Mouse (Mus musculus) cerebellum, adult 18-20 months (tissue): ENCODE data around the gene Dhx34.
"Not testable (repeated sequence)": the region's sequence is repeated elsewhere in the genome, so short reads cannot be mapped to it uniquely, and the experiment has no call there.

Experiments
- DNase-seq, 2 experiments: peaks; one replicate each; pipeline ENCODE4 v3.0.0; 2021

Gene Dhx34

DNA sequence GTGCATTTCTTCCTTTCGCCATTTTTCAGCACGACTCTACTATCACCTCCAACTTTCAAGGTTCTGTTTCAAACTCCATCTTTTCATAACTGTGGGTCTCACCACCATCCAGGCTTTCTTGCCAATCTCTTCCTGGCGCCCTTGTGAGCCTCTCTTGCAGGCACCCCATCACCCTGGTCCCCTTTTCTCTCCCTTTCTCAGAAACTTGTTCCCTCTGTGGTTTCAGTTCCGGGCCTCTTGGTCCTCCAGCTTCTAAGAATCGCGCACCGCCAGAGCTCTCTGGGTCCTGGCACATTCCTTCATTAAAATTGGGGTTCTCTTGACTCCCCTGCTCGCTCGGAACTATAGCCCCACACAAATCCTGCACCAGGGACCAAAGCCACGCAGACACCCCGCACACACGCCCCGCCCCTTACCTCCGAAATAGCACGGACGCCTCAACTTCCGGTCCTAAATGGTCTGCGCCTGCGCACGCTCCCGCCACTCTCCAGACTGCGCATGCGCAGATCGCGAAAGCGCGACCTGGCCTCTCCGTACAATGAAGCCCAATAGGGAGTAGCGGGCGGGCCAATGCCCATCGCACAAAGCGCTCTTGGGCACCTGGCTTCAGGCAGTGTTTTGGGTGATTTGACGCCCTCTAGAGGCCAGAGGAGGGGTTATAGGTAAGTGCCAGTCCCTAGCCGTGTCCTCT is at the start of gene Dhx34:
Gene Dhx34 (minus strand): TSS at position 456 of the 691 bp plus-strand sequence.
- peak; percentile 95 to 99 for DNase-seq

DNA sequence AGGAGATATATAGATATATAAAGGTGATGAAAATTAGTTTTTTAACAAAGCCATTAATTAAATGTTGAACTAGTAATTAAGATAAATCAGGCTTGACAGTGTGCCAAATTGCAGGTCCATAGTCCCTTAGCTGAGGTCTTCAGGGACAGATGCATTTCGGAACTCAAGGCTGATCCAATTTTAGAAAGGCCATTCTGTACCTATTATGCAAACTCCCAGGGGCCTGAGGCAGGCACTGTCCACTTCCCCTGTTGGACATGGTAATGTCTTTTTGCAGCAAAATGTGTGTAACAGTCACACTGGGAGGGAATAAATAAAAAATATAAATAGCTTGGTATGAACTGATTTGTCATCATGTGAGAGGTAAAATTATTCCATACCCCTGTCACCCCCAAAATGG is 49.3 kb upstream of the Dhx34 start:
- DNase-seq: peak in 1 of 2 experiments; percentile 22

DNA sequence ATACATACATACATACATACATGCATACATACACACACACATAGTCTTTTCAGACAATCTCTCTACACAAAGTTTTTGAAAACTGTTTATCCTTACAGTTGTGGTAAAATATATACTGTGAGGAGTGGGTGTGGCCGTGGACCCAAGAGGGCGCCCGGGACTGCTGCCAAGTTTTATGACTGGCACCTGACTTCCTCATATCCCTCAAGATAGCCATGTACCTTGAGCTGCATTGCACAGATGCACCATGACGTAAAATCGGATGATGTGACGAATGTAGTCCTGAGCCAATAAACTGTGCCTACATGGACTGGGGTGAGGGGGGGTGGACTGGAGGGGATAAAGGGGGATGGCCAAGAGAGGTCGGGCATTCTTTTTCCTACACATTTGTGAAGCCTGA is 44.8 kb upstream of the Dhx34 start:
- DNase-seq: not testable (repeated sequence)

- DNase-seq: no peak
These were observed 44.0 kb upstream of the Dhx34 start for GRCm38 (mm10) chr7:16265856-16266255.

- DNase-seq: no peak
These were observed 42.0 kb upstream of the Dhx34 start for GRCm38 (mm10) chr7:16263843-16264242.

- DNase-seq: peak; percentile 81 to 87
These were observed 41.4 kb upstream of the Dhx34 start for GRCm38 (mm10) chr7:16263015-16263787.

- DNase-seq: no peak
These were observed 39.3 kb upstream of the Dhx34 start for GRCm38 (mm10) chr7:16261097-16261496.

DNA sequence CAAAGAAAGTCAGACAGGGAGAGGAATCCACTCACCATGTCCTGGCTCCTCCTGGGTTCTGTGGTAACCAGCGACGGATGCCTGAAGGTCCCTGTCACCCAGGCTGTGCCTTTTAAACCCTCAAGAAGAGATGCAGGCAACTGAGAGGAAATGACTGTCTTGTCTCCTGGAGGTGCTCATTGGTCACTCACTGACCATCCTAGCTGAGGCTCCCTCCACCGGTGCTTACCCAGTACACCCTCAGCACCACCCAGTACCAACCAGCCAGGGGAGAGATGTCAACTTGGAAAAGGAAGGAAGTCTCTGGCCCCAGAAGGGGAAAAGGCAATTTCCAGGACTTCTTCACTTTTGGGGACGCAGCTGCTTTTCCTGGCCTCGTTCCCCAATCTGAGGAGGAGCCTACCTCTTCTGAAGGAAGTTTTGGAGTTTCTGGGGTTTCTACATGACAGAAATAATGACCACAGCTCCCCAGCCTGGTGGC is 37.3 kb upstream of the Dhx34 start, which contains the start of gene C5ar1:
Gene C5ar1 (minus strand): TSS at position 431 of the 481 bp plus-strand sequence.
- no peak for DNase-seq

GRCm38 (mm10) chr7:16257830-16258229 is 36.0 kb upstream of the Dhx34 start:
- DNase-seq: no peak

GRCm38 (mm10) chr7:16255963-16256362 is 34.1 kb upstream of the Dhx34 start:
- not testable (repeated sequence) for DNase-seq

DNA sequence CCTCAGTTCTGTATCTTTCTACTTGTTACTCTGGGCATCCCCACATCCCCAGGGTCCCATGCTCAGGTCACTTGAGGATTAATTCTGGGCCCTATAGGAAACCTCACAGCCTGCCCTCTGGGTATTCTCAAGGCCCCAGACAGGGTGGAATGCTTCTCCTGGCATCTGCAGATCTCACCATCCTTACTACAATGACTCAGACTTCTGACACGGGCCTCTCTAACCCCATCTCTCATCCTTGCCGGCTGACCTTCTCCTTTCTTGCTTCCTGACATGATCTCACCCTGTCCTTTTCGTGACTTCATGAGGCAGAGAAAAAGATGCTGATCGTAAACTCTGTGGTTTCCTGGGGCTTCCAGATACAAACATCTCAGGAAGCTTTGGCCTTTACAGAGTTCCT is 32.4 kb upstream of the Dhx34 start:
- no peak for DNase-seq

GRCm38 (mm10) chr7:16250687-16251086 is 28.9 kb upstream of the Dhx34 start:
- DNase-seq: no peak

DNA sequence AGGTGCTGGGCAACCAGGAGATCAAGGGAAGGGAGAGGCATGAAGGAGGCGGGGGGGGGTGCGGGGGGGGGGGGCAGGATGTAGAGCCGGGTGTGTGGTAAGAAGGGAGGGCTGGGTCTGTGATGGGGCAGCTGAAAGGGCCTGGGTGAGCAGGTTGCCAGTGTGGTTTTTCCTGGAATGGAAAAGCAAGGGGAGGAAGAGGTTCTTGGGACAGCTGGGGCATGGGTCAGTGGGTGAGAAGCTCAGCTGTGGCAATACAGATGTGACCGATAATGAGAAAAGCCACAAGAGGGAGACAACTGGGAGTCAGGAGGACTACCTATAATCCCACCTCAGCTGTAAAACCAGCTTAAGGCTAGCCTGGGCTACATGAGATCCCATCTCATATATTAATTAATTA is 24.1 kb upstream of the Dhx34 start:
- DNase-seq: no peak

DNA sequence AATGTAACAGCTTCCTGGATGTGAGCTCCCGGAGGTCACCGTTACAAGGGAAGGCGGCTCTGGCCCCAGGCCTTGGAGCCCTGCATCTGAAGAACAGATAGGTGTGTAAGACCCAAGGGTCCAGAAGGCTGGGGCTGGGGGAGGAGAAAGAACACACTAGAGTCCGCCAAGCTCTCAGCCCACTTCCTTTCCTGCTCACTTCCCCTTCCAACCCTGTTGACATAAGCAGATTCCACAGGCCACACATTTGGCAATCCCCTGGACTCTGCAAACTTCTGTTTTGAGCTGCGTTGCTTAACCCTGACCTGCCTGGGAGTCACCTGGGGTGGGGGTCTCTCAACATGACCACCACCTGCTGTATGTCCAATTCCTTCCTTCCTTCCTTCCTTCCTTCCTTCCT is 22.2 kb upstream of the Dhx34 start, which contains the start of gene C5ar2:
Gene C5ar2 (minus strand): TSS at position 88 of the 400 bp plus-strand sequence.
- no peak for DNase-seq

DNA sequence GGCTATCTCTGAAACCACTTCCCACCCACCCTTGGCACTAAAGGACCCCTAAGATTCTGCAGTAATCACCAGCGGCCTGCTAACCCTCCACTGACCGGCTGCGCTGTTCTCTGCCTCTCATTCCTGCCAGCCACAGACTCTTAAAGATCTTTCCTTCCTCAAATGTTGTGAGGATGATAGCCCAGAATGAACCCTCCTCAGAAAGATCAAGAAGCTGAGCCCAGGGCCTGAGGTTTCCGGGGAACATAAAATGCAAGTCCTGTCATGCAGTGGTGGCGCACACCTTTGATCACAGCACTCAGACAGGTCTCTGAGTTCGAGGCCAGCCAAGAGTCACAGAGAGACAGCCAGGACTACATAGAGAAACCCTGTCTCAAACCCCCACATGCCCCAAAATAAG is 20.4 kb upstream of the Dhx34 start:
- DNase-seq: no peak

GRCm38 (mm10) chr7:16241787-16242186 is 19.9 kb upstream of the Dhx34 start:
- DNase-seq: no peak

GRCm38 (mm10) chr7:16240978-16241303 is 19.1 kb upstream of the Dhx34 start:
- no peak for DNase-seq

DNA sequence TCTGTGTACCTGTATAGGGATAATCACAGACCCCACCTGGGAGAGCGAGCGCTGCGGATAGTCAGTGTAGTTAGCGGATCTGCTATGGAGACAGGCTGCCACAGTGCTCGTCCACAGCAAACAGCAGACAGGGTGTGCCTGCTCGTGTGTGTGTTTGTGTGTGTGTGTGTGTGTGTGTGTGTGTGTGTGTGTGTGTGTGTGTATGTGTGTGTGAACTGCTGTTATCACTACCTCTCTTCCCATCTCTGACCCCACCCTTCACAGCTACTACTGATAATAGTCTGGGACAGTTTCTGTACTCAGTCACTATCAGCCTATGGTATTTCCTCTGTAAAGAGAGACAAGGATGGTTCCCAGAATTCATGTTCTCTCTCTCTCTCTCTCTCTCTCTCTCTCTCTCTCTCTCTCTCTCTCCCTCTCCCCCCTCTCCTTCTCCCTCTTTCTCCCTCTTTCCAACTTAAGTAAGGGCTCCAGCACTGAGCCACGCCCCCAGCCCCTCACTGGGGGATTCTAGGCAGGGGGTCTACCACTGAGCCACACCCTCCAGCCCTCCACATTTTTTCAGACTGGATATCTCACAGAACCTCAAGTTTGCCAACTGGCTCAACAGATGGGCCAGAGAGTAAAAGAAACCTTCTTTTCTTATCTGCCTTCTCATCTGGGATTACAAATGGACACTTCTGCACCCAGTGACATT is 18.6 kb upstream of the Dhx34 start:
- DNase-seq: no peak

DNA sequence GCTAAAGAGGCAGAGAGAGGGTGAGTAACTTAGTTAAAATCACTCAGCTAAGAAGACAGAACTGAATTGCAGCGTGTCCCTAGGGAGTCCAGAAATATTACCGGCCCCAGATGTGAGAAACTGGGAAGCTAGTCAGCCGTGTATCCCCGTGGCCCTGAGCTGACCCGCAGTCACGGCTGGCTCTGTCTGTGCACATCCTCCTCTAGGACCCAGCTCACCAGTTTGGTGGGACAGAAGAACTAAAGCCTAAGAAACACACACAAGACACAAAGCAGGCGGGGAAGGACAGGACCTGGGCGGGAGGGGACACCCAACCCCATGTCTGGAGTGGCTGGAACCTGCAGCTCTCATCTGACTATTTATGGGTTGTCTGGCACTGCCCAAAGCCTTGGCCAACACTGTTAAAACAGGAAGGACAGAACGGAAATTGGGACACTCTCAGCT is 17.7 kb upstream of the Dhx34 start:
- DNase-seq: peak; percentile 64 to 80

DNA sequence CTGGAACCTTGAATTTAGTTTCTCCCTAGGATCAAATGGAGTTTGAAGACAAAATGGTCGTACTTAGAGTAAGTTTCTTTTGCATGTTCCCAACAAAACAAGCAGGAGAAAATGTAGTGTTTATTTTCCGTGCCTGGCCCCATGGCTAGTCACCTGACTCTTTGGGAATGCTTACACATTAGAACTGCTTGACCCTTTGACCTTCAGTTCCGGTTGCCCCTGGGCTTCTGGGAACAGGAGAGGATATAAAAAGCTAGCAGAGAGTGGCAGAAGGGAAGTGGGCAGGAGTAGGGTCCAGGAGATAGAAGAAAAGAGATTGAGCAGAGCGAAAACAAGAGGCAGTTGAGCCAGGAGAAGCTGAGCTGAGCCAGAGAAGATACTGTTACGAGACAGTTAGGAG is 8.0 kb upstream of the Dhx34 start:
- no peak for DNase-seq

DNA sequence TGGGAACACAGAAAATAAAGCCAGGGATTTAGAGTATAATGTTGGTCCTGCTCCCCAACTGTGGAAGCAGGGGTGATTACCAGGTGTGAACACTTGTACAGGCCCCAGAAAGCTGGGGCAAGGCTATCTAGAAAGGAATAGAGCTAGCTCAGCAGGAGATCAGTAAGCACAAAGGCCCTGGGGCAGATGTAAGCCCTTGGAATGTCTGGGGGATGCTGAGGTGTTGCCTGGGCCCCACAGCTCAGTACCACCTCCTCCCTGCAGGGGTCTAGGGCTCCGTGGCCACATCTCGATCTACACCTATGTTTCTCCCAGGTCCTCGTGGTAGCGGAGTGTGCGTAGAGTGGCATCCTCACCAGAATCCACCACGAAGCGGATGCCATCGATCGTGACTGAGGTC is 7.9 kb downstream of the Dhx34 start:
- no peak for DNase-seq

- DNase-seq: no peak
These were observed 8.6 kb downstream of the Dhx34 start for GRCm38 (mm10) chr7:16213196-16213595.

DNA sequence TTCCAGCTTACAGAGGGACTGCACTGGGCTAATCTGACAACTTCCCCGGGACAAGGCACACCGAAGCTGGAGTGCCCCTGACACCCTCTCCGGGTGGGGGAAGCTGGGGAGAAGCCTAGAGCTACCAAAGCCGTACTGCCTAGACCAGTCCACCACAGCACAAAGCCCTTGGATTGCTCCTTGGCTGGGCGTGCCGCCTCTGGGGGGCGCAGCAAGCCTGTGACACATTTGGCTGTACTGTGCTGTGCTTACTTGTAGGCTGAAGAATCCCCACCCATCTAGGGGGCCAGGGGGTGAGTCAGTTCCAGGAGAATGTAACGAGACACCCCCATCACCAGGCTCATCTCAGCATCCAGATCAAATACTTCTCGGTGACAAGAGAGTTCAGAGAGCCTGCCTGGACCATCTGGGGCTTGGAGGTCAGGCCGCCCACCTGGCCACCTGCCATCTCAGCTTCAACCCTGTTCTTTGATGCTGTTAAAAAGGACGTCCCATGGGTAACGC is 10.9 kb downstream of the Dhx34 start:
- no peak for DNase-seq
